Mouse (Mus musculus): ENCODE measurements around the gene Snrnp35. TPM values are rescaled to one million over a fixed set of nuclear protein-coding genes. Genes with fewer than 3 reads are reported as not detected.
"Not testable (repeated sequence)": the region's sequence is repeated elsewhere in the genome, so short reads cannot be mapped to it uniquely, and the experiment has no call there.

The Snrnp35 gene
- polyA plus RNA-seq, 1 experiment: 5.9 TPM

GRCm38 (mm10) chr5:124450641-124451340 lies 32.1 kb upstream of the Snrnp35 start:
- Histone ChIP-seq H3K36me3 (ENCODE audit: control insufficient read depth, insufficient read depth, low read length) (no peaks in the 10 kb centered on the region; the same call in 1 of the 2 replicates), H3K27ac (ENCODE audit: insufficient read depth, low read depth, low read length) (peak overlapping the region; percentile 83; the same call in 1 of the 2 replicates), H3K4me3 (ENCODE audit: insufficient read depth, low read depth, low read length) (peak overlapping the region; percentile 11), H3K27me3 (replicated peaks; ENCODE audit: control insufficient read depth, insufficient read depth, low read length) (no peaks in the 10 kb centered on the region), H3K4me1 (ENCODE audit: control insufficient read depth, insufficient read depth, low read length) (peaks cover 29% of the 10 kb centered on the region)
- 55% methylated on average over 16 of the region's 16 CpGs for WGBS
- TF ChIP-seq POLR2A (IDR thresholded peaks at IDR 0.05; ENCODE audit: low read depth, low read length): no peak
- no peak for TF ChIP-seq CTCF (conservative IDR thresholded peaks at IDR 0.05; ENCODE audit: insufficient read depth, insufficient read length, low read depth, low read length)
- DNase-seq: peak; percentile 56

GRCm38 (mm10) chr5:124452494-124453228 lies 30.3 kb upstream of the Snrnp35 start:
- WGBS: 58% methylated on average over 15 of the region's 15 CpGs
- Histone ChIP-seq H3K36me3 (ENCODE audit: control insufficient read depth, insufficient read depth, low read length) (no peaks in the 10 kb centered on the region; the same call in none of the 2 replicates), H3K27me3 (replicated peaks; ENCODE audit: control insufficient read depth, insufficient read depth, low read length) (no peaks in the 10 kb centered on the region), H3K27ac (ENCODE audit: insufficient read depth, low read depth, low read length) (peak overlapping the region; percentile 41), H3K4me1 (ENCODE audit: control insufficient read depth, insufficient read depth, low read length) (peaks cover 23% of the 10 kb centered on the region), H3K4me3 (ENCODE audit: insufficient read depth, low read depth, low read length) (peak overlapping the region; percentile 2; the same call in 1 of the 2 replicates)
- DNase-seq: peak; percentile 85
- TF ChIP-seq CTCF (conservative IDR thresholded peaks at IDR 0.05; ENCODE audit: insufficient read depth, insufficient read length, low read depth, low read length) (no peak), POLR2A (IDR thresholded peaks at IDR 0.05; ENCODE audit: low read depth, low read length) (no peak)

GRCm38 (mm10) chr5:124453339-124454081 lies 29.4 kb upstream of the Snrnp35 start:
- peak; percentile 90 for DNase-seq
- Histone ChIP-seq H3K36me3 (ENCODE audit: control insufficient read depth, insufficient read depth, low read length) (no peaks in the 10 kb centered on the region; the same call in none of the 2 replicates), H3K27me3 (replicated peaks; ENCODE audit: control insufficient read depth, insufficient read depth, low read length) (no peaks in the 10 kb centered on the region), H3K4me1 (ENCODE audit: control insufficient read depth, insufficient read depth, low read length) (peaks cover 23% of the 10 kb centered on the region), H3K4me3 (ENCODE audit: insufficient read depth, low read depth, low read length) (peak overlapping the region; percentile 1; the same call in 1 of the 2 replicates), H3K27ac (ENCODE audit: insufficient read depth, low read depth, low read length) (peak overlapping the region; percentile 89)
- WGBS: 52% methylated on average over 13 of the region's 13 CpGs
- TF ChIP-seq CTCF (conservative IDR thresholded peaks at IDR 0.05; ENCODE audit: insufficient read depth, insufficient read length, low read depth, low read length) (no peak), POLR2A (IDR thresholded peaks at IDR 0.05; ENCODE audit: low read depth, low read length) (no peak)

- no peaks in the 10 kb centered on the region; the same call in none of the 2 replicates for H3K36me3 ChIP-seq (ENCODE audit: control insufficient read depth, insufficient read depth, low read length)
- DNase-seq: no peak
- no peak overlapping the region for H3K4me3 ChIP-seq (ENCODE audit: insufficient read depth, low read depth, low read length)
- peak overlapping the region; percentile 89 for H3K27ac ChIP-seq (ENCODE audit: insufficient read depth, low read depth, low read length)
- no peaks in the 10 kb centered on the region for H3K27me3 ChIP-seq (replicated peaks; ENCODE audit: control insufficient read depth, insufficient read depth, low read length)
- H3K4me1 ChIP-seq (ENCODE audit: control insufficient read depth, insufficient read depth, low read length): peaks cover 23% of the 10 kb centered on the region
- TF ChIP-seq CTCF (conservative IDR thresholded peaks at IDR 0.05; ENCODE audit: insufficient read depth, insufficient read length, low read depth, low read length): no peak
- no peak for TF ChIP-seq POLR2A (IDR thresholded peaks at IDR 0.05; ENCODE audit: low read depth, low read length)
- WGBS: 53% methylated on average over 1 of the region's 1 CpGs
Measured at GRCm38 (mm10) chr5:124454082-124454419, 28.9 kb upstream of the Snrnp35 start.

- Histone ChIP-seq H3K27me3 (replicated peaks; ENCODE audit: control insufficient read depth, insufficient read depth, low read length) (no peaks in the 10 kb centered on the region), H3K4me1 (ENCODE audit: control insufficient read depth, insufficient read depth, low read length) (peaks cover 12% of the 10 kb centered on the region), H3K36me3 (ENCODE audit: control insufficient read depth, insufficient read depth, low read length) (peaks cover 4% of the 10 kb centered on the region), H3K4me3 (ENCODE audit: insufficient read depth, low read depth, low read length) (no peak overlapping the region), H3K27ac (ENCODE audit: insufficient read depth, low read depth, low read length) (no peak overlapping the region)
- no peak for DNase-seq
- TF ChIP-seq POLR2A (IDR thresholded peaks at IDR 0.05; ENCODE audit: low read depth, low read length) (no peak), CTCF (conservative IDR thresholded peaks at IDR 0.05; ENCODE audit: insufficient read depth, insufficient read length, low read depth, low read length) (no peak)
- WGBS: 95% methylated on average over 6 of the region's 6 CpGs
Measured at GRCm38 (mm10) chr5:124456762-124457161, 26.2 kb upstream of the Snrnp35 start.

GRCm38 (mm10) chr5:124460922-124461321 lies 22.0 kb upstream of the Snrnp35 start:
- WGBS: 82% methylated on average over 14 of the region's 14 CpGs
- not testable (repeated sequence) for DNase-seq; H3K4me3 ChIP-seq (ENCODE audit: insufficient read depth, low read depth, low read length); H3K4me1 ChIP-seq (ENCODE audit: control insufficient read depth, insufficient read depth, low read length); H3K27ac ChIP-seq (ENCODE audit: insufficient read depth, low read depth, low read length); H3K27me3 ChIP-seq (replicated peaks; ENCODE audit: control insufficient read depth, insufficient read depth, low read length); H3K36me3 ChIP-seq (ENCODE audit: control insufficient read depth, insufficient read depth, low read length)

Measured in kidney, adult 2 months (tissue).